ENCODE assay signal across 21 mouse cellular contexts in the genomic region with DNA sequence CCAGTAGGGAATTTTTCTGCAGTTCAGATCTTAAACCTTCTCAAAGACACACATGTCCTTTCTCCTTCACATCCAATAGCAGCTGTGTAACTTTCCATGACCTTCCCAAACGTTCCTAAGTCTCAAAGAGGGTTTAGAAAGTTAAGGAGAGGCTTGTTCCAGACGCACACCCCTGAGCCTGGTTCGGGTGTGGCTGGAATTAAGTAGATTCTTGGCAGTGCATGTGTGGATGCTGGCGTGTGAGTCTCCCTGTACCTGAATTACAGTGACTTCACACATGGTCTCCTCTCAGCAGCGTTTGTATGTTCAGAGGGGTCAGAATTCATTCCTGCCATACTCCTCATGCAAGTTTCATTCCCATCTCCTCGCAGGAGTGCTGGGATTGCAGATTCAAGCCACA. TPM values are rescaled to one million over a fixed set of nuclear protein-coding genes. Genes with fewer than 3 reads are reported as not detected.
A peak's percentile ranks its signal among the peaks of the same experiment; 100 is the strongest.
DNase-seq lines count a peak whose midpoint lies in the region; ATAC-seq lines count a peak whose summit lies in the region.
"Had no signal": no experiment of that assay in that cellular context is flagged by ENCODE, and none has a peak within 500 bp of the region (broad histone marks: within the 10 kb centered on the region; RNA-seq: fewer than 3 reads in every experiment).

No protein-coding gene starts in this region.

- ATAC-seq in megakaryocyte-erythroid progenitor cell, adult 5-6 weeks (replicated peaks; ENCODE audit: low FRiP score, low TSS enrichment, poor library complexity, severe bottlenecking): no peak
- ATAC-seq: CD4-positive, CD25-positive, alpha-beta regulatory T cell, adult 4 months; forebrain, embryonic 13.5 days; forebrain, embryonic 16.5 days had no signal

- peak; percentile 52 to 62 for DNase-seq in lung, adult 18-20 months
- DNase-seq in lung, postnatal 4 days: no peak
- DNase-seq in lung, postnatal 25 days (ENCODE audit: low spot score): peak; percentile 54
- DNase-seq in lung, postnatal 14 days: no peak
- peak; percentile 47 for DNase-seq in lung, postnatal 36 days
- DNase-seq: adrenal gland, adult 2 months; adrenal gland, postnatal 14 days; cerebellum, adult 11 months; cerebellum, adult 2 months; cerebellum, adult 9-11 months; cerebellum, postnatal 25 days; gastrocnemius, postnatal 10 days; gastrocnemius, postnatal 36 days; heart, adult 2 months; heart, postnatal 14 days; heart, postnatal 4 days had no signal

RNA-seq across cellular contexts. Expression of gene Echdc3, which starts 18.0 kb away (rescaled TPM):
- total RNA-seq in megakaryocyte-erythroid progenitor cell, adult 5-6 weeks (2014; fragmentation: Nextera tagmentation): 1.9 TPM in 1 of 2 replicates, not detected in the other
- 0.15 TPM in 1 of 2 replicates, not detected in the other for total RNA-seq in megakaryocyte-erythroid progenitor cell, adult 5-6 weeks (2017)
- total RNA-seq: MEL had no signal

Comparison
In these comparisons a context has a peak if more than half of its experiments do, and no peak if none do; other contexts are left out.
1. DNase-seq: peak in lung, adult 18-20 months (2 of 2), lung, postnatal 25 days (single experiment) and lung, postnatal 36 days (single experiment); none in lung, postnatal 4 days (0 of 2) and lung, postnatal 14 days (single experiment).